Mouse (Mus musculus): ENCODE measurements at regions not wholly inside any gene's neighbourhood (a gene's known extent, or its start where the extent isn't known, plus 50 kb on each side); places are given as distances from the start of the nearest gene placed in this dataset.
A peak's percentile ranks its signal among the peaks of the same experiment; 100 is the strongest.

GRCm38 (mm10) chr16:76678885-76679284 is 305.3 kb upstream of the Nrip1 start:
- TF ChIP-seq CTCF (IDR thresholded peaks at IDR 0.05; ENCODE audit: low read depth): no peak
- ATAC-seq: no peak
- 82% methylated on average over 3 of the region's 3 CpGs for WGBS

GRCm38 (mm10) chr16:76669795-76670194 is 296.2 kb upstream of the Nrip1 start:
- Histone ChIP-seq H3K9ac (no peak overlapping the region), H3K4me2 (ENCODE audit: low read depth) (no peak overlapping the region), H3K27ac (ENCODE audit: low read depth, low read length) (no peak overlapping the region), H3K4me1 (ENCODE audit: insufficient read depth) (no peaks in the 10 kb centered on the region), H3K36me3 (ENCODE audit: insufficient read depth) (no peaks in the 10 kb centered on the region), H3K9me3 (ENCODE audit: low read length) (no peaks in the 10 kb centered on the region), H3K27me3 (ENCODE audit: insufficient read depth, low read length) (no peaks in the 10 kb centered on the region), H3K4me3 (ENCODE audit: low read depth, low read length) (no peak overlapping the region)
- no peak for TF ChIP-seq CTCF (IDR thresholded peaks at IDR 0.05; ENCODE audit: low read depth)
- WGBS: 92% methylated on average over 4 of the region's 4 CpGs
- DNase-seq (no peak), ATAC-seq (no peak)

More at GRCm38 (mm10) chr16:76678885-76679284, 305.3 kb upstream of the Nrip1 start:
- no peaks in the 10 kb centered on the region for H3K27me3 ChIP-seq (ENCODE audit: insufficient read depth, low read length)
- no peaks in the 10 kb centered on the region for H3K36me3 ChIP-seq (ENCODE audit: insufficient read depth)
- no peak overlapping the region for H3K27ac ChIP-seq (ENCODE audit: low read depth, low read length)
- no peak overlapping the region for H3K4me3 ChIP-seq (ENCODE audit: low read depth, low read length)
- H3K4me2 ChIP-seq (ENCODE audit: low read depth): no peak overlapping the region
- no peak overlapping the region for H3K9ac ChIP-seq
- no peaks in the 10 kb centered on the region for H3K9me3 ChIP-seq (ENCODE audit: low read length)
- DNase-seq: no peak
- H3K4me1 ChIP-seq (ENCODE audit: insufficient read depth): no peaks in the 10 kb centered on the region

DNA sequence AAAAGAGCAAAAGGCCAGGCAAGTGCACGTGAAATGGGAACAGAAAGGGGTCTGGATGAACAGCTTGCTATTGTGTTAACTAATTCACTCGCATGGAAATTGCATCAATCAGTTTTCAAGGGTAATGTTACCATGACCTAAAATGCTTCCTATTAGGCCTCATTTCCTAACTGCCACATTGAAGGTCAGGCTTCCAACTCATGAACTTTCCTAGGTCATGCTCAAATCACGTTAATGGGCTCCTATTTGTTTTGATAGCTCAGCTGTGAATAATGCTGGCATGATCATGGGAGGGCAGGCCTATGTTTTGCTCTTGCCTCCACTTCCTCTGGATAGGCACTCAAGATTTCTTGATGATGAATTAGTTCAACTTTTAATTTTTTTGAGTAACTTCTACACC is 293.4 kb upstream of the Nrip1 start:
- ATAC-seq (no peak), DNase-seq (no peak)
- Histone ChIP-seq H3K9ac (no peak overlapping the region), H3K36me3 (ENCODE audit: insufficient read depth) (no peaks in the 10 kb centered on the region), H3K27me3 (ENCODE audit: insufficient read depth, low read length) (no peaks in the 10 kb centered on the region), H3K27ac (ENCODE audit: low read depth, low read length) (no peak overlapping the region), H3K4me2 (ENCODE audit: low read depth) (no peak overlapping the region), H3K4me1 (ENCODE audit: insufficient read depth) (no peaks in the 10 kb centered on the region), H3K9me3 (ENCODE audit: low read length) (no peaks in the 10 kb centered on the region), H3K4me3 (ENCODE audit: low read depth, low read length) (no peak overlapping the region)
- TF ChIP-seq CTCF (IDR thresholded peaks at IDR 0.05; ENCODE audit: low read depth): no peak
- WGBS: 51% methylated on average over 3 of the region's 3 CpGs

DNA sequence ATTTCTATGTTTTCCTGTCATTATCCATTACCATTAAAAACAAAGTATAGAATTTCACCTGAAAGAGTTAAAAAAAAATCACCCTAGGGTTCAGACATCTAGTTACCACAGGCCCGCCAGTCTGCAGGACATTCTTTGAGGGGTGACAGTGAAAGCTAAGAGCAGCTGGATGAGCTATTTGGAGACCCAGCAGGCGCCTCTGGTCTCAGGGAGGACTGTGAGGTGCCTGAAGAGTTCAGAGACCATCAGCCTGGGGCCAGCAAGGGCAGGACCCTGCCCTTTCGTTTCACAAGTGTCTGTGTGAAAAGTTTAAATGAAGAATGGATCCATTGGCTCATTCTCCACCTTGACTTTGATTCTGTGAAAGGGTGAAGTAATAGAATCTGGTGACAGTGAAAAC is 281.5 kb upstream of the Nrip1 start:
- no peak overlapping the region for H3K4me2 ChIP-seq (ENCODE audit: low read depth)
- no peaks in the 10 kb centered on the region for H3K27me3 ChIP-seq (ENCODE audit: insufficient read depth, low read length)
- no peak for TF ChIP-seq CTCF (IDR thresholded peaks at IDR 0.05; ENCODE audit: low read depth)
- H3K9ac ChIP-seq: no peak overlapping the region
- 43% methylated on average over 3 of the region's 3 CpGs for WGBS
- H3K27ac ChIP-seq (ENCODE audit: low read depth, low read length): no peak overlapping the region
- H3K4me1 ChIP-seq (ENCODE audit: insufficient read depth): no peaks in the 10 kb centered on the region
- H3K9me3 ChIP-seq (ENCODE audit: low read length): no peaks in the 10 kb centered on the region
- ATAC-seq (no peak), DNase-seq (no peak)
- H3K4me3 ChIP-seq (ENCODE audit: low read depth, low read length): no peak overlapping the region
- H3K36me3 ChIP-seq (ENCODE audit: insufficient read depth): no peaks in the 10 kb centered on the region

DNA sequence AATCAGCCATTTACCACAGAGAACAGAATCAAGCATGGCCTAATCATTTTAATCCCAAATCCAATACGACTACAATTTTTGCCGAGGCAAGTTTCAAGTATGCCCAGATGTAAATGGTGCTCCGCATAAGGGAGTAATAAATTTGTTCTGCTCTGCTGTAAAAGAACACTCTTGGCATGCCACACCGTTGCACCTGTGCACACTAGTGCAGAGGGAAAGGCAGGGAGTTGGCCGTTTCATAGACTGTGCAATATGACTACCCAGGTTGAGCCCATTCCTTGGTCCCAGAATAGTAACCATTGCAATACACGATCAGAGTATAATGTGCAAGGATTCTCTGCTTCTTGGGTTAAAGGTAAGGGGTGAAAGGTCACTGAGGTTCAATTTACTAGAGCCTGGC is 270.7 kb upstream of the Nrip1 start:
- WGBS: 91% methylated on average over 6 of the region's 6 CpGs
- no peak for TF ChIP-seq CTCF (IDR thresholded peaks at IDR 0.05; ENCODE audit: low read depth)
- Histone ChIP-seq H3K9me3 (ENCODE audit: low read length) (no peaks in the 10 kb centered on the region), H3K27me3 (ENCODE audit: insufficient read depth, low read length) (no peaks in the 10 kb centered on the region), H3K4me3 (ENCODE audit: low read depth, low read length) (no peak overlapping the region), H3K4me1 (ENCODE audit: insufficient read depth) (no peaks in the 10 kb centered on the region), H3K4me2 (ENCODE audit: low read depth) (no peak overlapping the region), H3K27ac (ENCODE audit: low read depth, low read length) (no peak overlapping the region), H3K9ac (no peak overlapping the region), H3K36me3 (ENCODE audit: insufficient read depth) (no peaks in the 10 kb centered on the region)
- ATAC-seq (no peak), DNase-seq (no peak)

DNA sequence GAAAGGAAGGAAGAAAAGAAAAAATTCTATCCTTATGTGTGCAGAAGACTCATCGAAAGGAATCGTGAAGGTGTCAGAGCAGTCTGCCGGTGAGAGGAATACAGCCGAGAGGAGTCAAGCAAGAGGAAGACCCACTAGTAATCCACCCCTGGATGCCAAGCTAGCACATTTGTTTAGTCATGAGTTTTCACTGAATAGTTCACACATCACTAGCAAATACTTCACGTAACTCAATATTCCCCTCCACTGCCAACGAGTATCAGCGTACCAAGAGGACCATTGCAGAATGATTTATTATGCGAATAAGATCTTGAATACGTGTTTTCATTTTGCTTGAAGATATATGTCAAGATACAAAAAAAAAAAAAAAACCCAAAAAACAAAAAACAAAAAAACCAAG is 270.2 kb upstream of the Nrip1 start:
- Histone ChIP-seq H3K36me3 (ENCODE audit: insufficient read depth) (no peaks in the 10 kb centered on the region), H3K9ac (no peak overlapping the region), H3K4me1 (ENCODE audit: insufficient read depth) (no peaks in the 10 kb centered on the region), H3K4me2 (ENCODE audit: low read depth) (no peak overlapping the region), H3K27ac (ENCODE audit: low read depth, low read length) (no peak overlapping the region), H3K27me3 (ENCODE audit: insufficient read depth, low read length) (no peaks in the 10 kb centered on the region), H3K9me3 (ENCODE audit: low read length) (no peaks in the 10 kb centered on the region), H3K4me3 (ENCODE audit: low read depth, low read length) (no peak overlapping the region)
- DNase-seq: no peak
- no peak for TF ChIP-seq CTCF (IDR thresholded peaks at IDR 0.05; ENCODE audit: low read depth)
- WGBS: 89% methylated on average over 9 of the region's 9 CpGs
- no peak for ATAC-seq

DNA sequence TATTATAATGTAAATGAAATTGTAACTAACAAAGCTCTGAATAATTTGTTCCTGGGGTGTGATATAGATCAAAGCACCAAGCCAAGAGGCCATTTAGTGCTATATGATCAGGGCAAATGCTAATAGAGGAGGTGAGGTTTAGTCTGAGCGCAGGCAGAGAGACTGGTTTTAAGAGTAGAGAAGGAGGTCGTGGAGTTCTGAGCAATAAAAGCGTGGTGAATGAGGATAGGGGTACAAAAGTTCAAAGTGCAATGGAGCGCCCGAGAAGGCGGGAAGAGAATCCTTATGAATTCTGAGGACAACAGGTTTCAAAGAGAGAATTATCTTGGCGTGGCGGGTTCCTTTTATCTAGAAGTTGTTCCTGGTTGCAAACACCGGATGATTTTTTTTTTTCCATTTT is 261.5 kb upstream of the Nrip1 start:
- 86% methylated on average over 9 of the region's 9 CpGs for WGBS
- no peaks in the 10 kb centered on the region for H3K4me1 ChIP-seq (ENCODE audit: insufficient read depth)

DNA sequence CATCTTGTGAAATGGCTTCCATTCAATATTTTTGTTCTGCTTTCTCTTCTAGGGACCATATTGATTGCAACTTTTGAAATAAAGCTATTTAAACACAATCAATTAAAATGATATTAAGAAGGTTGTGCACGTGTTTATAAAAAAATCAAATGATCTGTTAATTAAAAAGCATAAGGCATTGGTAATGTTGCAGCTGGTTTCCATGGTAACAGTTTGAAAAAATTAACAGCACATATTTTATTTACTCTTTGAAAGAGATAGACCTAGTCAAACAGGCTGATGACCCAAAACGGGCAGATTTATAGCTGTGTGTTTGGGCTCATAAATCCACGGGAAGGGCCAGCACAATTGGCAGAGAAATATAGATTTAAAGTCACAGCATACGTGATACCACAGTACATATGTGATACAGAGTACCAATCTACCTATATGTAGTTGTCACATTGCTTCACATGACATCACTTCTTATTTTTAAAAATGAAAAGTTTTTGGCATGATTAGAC is 260.6 kb upstream of the Nrip1 start:
- Histone ChIP-seq H3K9ac (no peak overlapping the region), H3K27me3 (ENCODE audit: insufficient read depth, low read length) (no peaks in the 10 kb centered on the region), H3K4me2 (ENCODE audit: low read depth) (no peak overlapping the region), H3K4me1 (ENCODE audit: insufficient read depth) (no peaks in the 10 kb centered on the region), H3K27ac (ENCODE audit: low read depth, low read length) (no peak overlapping the region), H3K36me3 (ENCODE audit: insufficient read depth) (no peaks in the 10 kb centered on the region), H3K9me3 (ENCODE audit: low read length) (no peaks in the 10 kb centered on the region), H3K4me3 (ENCODE audit: low read depth, low read length) (no peak overlapping the region)
- TF ChIP-seq CTCF (IDR thresholded peaks at IDR 0.05; ENCODE audit: low read depth): no peak
- ATAC-seq (no peak; the same call in 1 of the 2 replicates), DNase-seq (peak; percentile 31)
- WGBS: 64% methylated on average over 4 of the region's 4 CpGs

More for the DNA sequence above, 261.5 kb upstream of the Nrip1 start:
- no peak for TF ChIP-seq CTCF (IDR thresholded peaks at IDR 0.05; ENCODE audit: low read depth)
- no peak for DNase-seq
- Histone ChIP-seq H3K4me2 (ENCODE audit: low read depth) (no peak overlapping the region), H3K9me3 (ENCODE audit: low read length) (no peaks in the 10 kb centered on the region), H3K4me3 (ENCODE audit: low read depth, low read length) (no peak overlapping the region), H3K27ac (ENCODE audit: low read depth, low read length) (no peak overlapping the region), H3K36me3 (ENCODE audit: insufficient read depth) (no peaks in the 10 kb centered on the region), H3K9ac (no peak overlapping the region), H3K27me3 (ENCODE audit: insufficient read depth, low read length) (no peaks in the 10 kb centered on the region)
- ATAC-seq: no peak

Measured in forebrain, postnatal 0 days (tissue).